Comparison of ENCODE assay signal across 11 mouse cellular contexts in genomic region chr11:80961326-80961725, GRCm38 (mm10).
DNase-seq lines count a peak whose midpoint lies in the region; ATAC-seq lines count a peak whose summit lies in the region.
"Had no signal": no experiment of that assay in that cellular context is flagged by ENCODE, and none has a peak within 500 bp of the region (broad histone marks: within the 10 kb centered on the region; RNA-seq: fewer than 3 reads in every experiment).

No protein-coding gene starts in this region.

- no peaks in the 10 kb centered on the region for H3K9me3 ChIP-seq in forebrain, embryonic 13.5 days (replicated peaks)
- H3K9me3 ChIP-seq in forebrain, embryonic 10.5 days, result no peaks in the 10 kb centered on the region
- H3K9me3 ChIP-seq in liver, embryonic 12.5 days (replicated peaks), result no peaks in the 10 kb centered on the region
- H3K9me3 ChIP-seq: liver, embryonic 13.5 days had no signal

- no peak overlapping the region for H3K9ac ChIP-seq in forebrain, embryonic 13.5 days
- no peak overlapping the region for H3K9ac ChIP-seq in liver, embryonic 12.5 days
- H3K9ac ChIP-seq: liver, embryonic 13.5 days had no signal

- H3K4me1 ChIP-seq in forebrain, embryonic 13.5 days, result peaks cover 21% of the 10 kb centered on the region
- H3K4me1 ChIP-seq in forebrain, embryonic 10.5 days, result peaks cover 14% of the 10 kb centered on the region
- no peaks in the 10 kb centered on the region for H3K4me1 ChIP-seq in liver, embryonic 12.5 days
- H3K4me1 ChIP-seq: liver, embryonic 13.5 days had no signal

- peak; percentile 67; the same call in 1 of the 2 replicates for ATAC-seq in forebrain, embryonic 13.5 days
- ATAC-seq in frontal cortex, adult (ENCODE audit: low TSS enrichment), result peak; percentile 80
- no peak for ATAC-seq in liver, embryonic 12.5 days

- no peaks in the 10 kb centered on the region for H3K27me3 ChIP-seq in forebrain, embryonic 13.5 days
- peaks cover 15% of the 10 kb centered on the region for H3K27me3 ChIP-seq in forebrain, embryonic 10.5 days (ENCODE audit: poor library complexity, severe bottlenecking)
- peaks cover 21% of the 10 kb centered on the region for H3K27me3 ChIP-seq in liver, embryonic 12.5 days (replicated peaks)

- H3K27ac ChIP-seq in forebrain, embryonic 13.5 days, result no peak overlapping the region
- no peak overlapping the region for H3K27ac ChIP-seq in forebrain, embryonic 10.5 days
- H3K27ac ChIP-seq in liver, embryonic 12.5 days, result no peak overlapping the region
- H3K27ac ChIP-seq: liver, embryonic 13.5 days had no signal

- no peaks in the 10 kb centered on the region for H3K36me3 ChIP-seq in forebrain, embryonic 13.5 days (ENCODE audit: poor library complexity, severe bottlenecking)
- H3K36me3 ChIP-seq in forebrain, embryonic 10.5 days (replicated peaks), result no peaks in the 10 kb centered on the region
- H3K36me3 ChIP-seq in liver, embryonic 12.5 days, result no peaks in the 10 kb centered on the region
- H3K36me3 ChIP-seq: liver, embryonic 13.5 days had no signal

- no peak for DNase-seq in forebrain, embryonic 10.5 days (ENCODE audit: extremely low spot score, low spot score)
- DNase-seq in layer of hippocampus, postnatal 36 days, result peak; percentile 35 to 54
- DNase-seq in right cerebral cortex, adult 2 months (ENCODE audit: low spot score in 2 of 2), result peak; percentile 62 to 66
- no peak for DNase-seq in heart, postnatal 4 days
- no peak for DNase-seq in thymus, postnatal 25 days
- DNase-seq: kidney, adult 8-10 months; liver, embryonic 13.5 days had no signal

- H3K4me3 ChIP-seq in forebrain, embryonic 13.5 days, result no peak overlapping the region
- H3K4me3 ChIP-seq in forebrain, embryonic 10.5 days, result no peak overlapping the region
- H3K4me3 ChIP-seq in liver, embryonic 12.5 days, result no peak overlapping the region
- H3K4me3 ChIP-seq: liver, embryonic 13.5 days had no signal

- no peak overlapping the region for H3K4me2 ChIP-seq in forebrain, embryonic 13.5 days
- no peak overlapping the region for H3K4me2 ChIP-seq in liver, embryonic 12.5 days
- H3K4me2 ChIP-seq: heart, embryonic 11.5 days; liver, embryonic 13.5 days had no signal

- 27% methylated on average over 1 of the region's 1 CpGs for WGBS in forebrain, embryonic 13.5 days
- WGBS in forebrain, embryonic 10.5 days, result 69% methylated on average over 1 of the region's 1 CpGs
- 44% methylated on average over 1 of the region's 1 CpGs for WGBS in liver, embryonic 12.5 days (ENCODE audit: insufficient replicate concordance)

Comparison
In these comparisons a context has a peak if more than half of its experiments do, and no peak if none do; other contexts are left out.
1. DNase-seq: peak in layer of hippocampus, postnatal 36 days (2 of 2) and right cerebral cortex, adult 2 months (2 of 2); none in forebrain, embryonic 10.5 days (single experiment), heart, postnatal 4 days (single experiment) and thymus, postnatal 25 days (single experiment).